Mouse (Mus musculus): ENCODE data around the gene Tmeff2.

Tmeff2 gene

GRCm38 (mm10) chr1:50979358-50980081 is 79.1 kb downstream of the Tmeff2 start:
- DNase-seq (ENCODE audit: low spot score in 2 of 2), result no peak

- DNase-seq (ENCODE audit: low spot score in 2 of 2), result peak; percentile 62 to 78
These were observed 80.1 kb downstream of the Tmeff2 start for GRCm38 (mm10) chr1:50980591-50980990.

GRCm38 (mm10) chr1:50981151-50981828 is 80.8 kb downstream of the Tmeff2 start:
- no peak for DNase-seq (ENCODE audit: low spot score in 2 of 2)

GRCm38 (mm10) chr1:50990661-50991060 is 90.2 kb downstream of the Tmeff2 start:
- DNase-seq (ENCODE audit: low spot score in 2 of 2), result no peak

GRCm38 (mm10) chr1:50994505-50994904 is 94.1 kb downstream of the Tmeff2 start:
- DNase-seq (ENCODE audit: low spot score in 2 of 2), result no peak

GRCm38 (mm10) chr1:50999793-51000192 is 99.3 kb downstream of the Tmeff2 start:
- no peak for DNase-seq (ENCODE audit: low spot score in 2 of 2)

- DNase-seq (ENCODE audit: low spot score in 2 of 2), result no peak
These were observed 107.9 kb downstream of the Tmeff2 start for GRCm38 (mm10) chr1:51008344-51008743.

GRCm38 (mm10) chr1:51040249-51040648 is 139.8 kb downstream of the Tmeff2 start:
- DNase-seq (ENCODE audit: low spot score in 2 of 2), result no peak

GRCm38 (mm10) chr1:51044810-51045209 is 144.4 kb downstream of the Tmeff2 start:
- DNase-seq (ENCODE audit: low spot score in 2 of 2), result no peak

- no peak for DNase-seq (ENCODE audit: low spot score in 2 of 2)
These were observed 164.1 kb downstream of the Tmeff2 start for GRCm38 (mm10) chr1:51064549-51064948.

- DNase-seq (ENCODE audit: low spot score in 2 of 2), result no peak
These were observed 165.2 kb downstream of the Tmeff2 start for GRCm38 (mm10) chr1:51065652-51066051.

GRCm38 (mm10) chr1:51068814-51069213 is 168.4 kb downstream of the Tmeff2 start:
- DNase-seq (ENCODE audit: low spot score in 2 of 2), result peak in 1 of 2 experiments; percentile 27

- DNase-seq (ENCODE audit: low spot score in 2 of 2), result no peak
These were observed 168.8 kb downstream of the Tmeff2 start for GRCm38 (mm10) chr1:51069288-51069687.

- no peak for DNase-seq (ENCODE audit: low spot score in 2 of 2)
These were observed 173.6 kb downstream of the Tmeff2 start for GRCm38 (mm10) chr1:51074076-51074475.

- no peak for DNase-seq (ENCODE audit: low spot score in 2 of 2)
These were observed 175.6 kb downstream of the Tmeff2 start for GRCm38 (mm10) chr1:51075785-51076771.

- DNase-seq (ENCODE audit: low spot score in 2 of 2), result no peak
These were observed 188.5 kb downstream of the Tmeff2 start for GRCm38 (mm10) chr1:51088921-51089320.

GRCm38 (mm10) chr1:51089803-51090202 is 189.4 kb downstream of the Tmeff2 start:
- no peak for DNase-seq (ENCODE audit: low spot score in 2 of 2)

GRCm38 (mm10) chr1:51090212-51090761 is 189.8 kb downstream of the Tmeff2 start:
- DNase-seq (ENCODE audit: low spot score in 2 of 2), result no peak

- DNase-seq (ENCODE audit: low spot score in 2 of 2), result no peak
These were observed 194.3 kb downstream of the Tmeff2 start for GRCm38 (mm10) chr1:51094713-51095112.

- no peak for DNase-seq (ENCODE audit: low spot score in 2 of 2)
These were observed 196.6 kb downstream of the Tmeff2 start for GRCm38 (mm10) chr1:51096848-51097598.

GRCm38 (mm10) chr1:51101034-51101590 is 200.7 kb downstream of the Tmeff2 start:
- no peak for DNase-seq (ENCODE audit: low spot score in 2 of 2)
